Mouse (Mus musculus): Measurements from ENCODE around the gene Gnas. TPM values are rescaled to one million over a fixed set of nuclear protein-coding genes. Genes with fewer than 3 reads are reported as not detected.

The Gnas gene
- 277 and 485 TPM in 2 replicates for polyA plus RNA-seq (2012; ENCODE audit: low replicate concordance)

DNA sequence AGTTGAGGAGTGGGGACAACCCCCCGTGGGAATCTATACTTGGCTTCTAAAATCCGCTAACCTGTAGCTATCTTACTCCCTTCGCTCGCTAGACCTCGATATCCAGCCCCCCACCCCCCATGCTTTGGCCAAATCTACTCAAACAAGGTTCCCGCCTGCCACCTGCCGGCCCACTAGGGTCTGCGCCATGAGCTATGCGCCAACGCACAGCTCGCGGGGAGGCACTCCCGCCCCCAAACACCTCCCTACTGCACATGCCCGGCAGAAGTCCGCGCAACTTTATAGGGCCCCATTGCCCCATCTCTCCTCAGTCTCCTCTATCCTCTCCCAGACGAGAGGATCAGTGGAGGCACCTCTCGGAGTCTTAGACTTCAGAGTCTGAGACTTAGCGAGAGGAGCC, at the start of gene Gnas:
Gnas (plus strand) TSS at position 310 of the 400 bp plus-strand sequence.

DNA sequence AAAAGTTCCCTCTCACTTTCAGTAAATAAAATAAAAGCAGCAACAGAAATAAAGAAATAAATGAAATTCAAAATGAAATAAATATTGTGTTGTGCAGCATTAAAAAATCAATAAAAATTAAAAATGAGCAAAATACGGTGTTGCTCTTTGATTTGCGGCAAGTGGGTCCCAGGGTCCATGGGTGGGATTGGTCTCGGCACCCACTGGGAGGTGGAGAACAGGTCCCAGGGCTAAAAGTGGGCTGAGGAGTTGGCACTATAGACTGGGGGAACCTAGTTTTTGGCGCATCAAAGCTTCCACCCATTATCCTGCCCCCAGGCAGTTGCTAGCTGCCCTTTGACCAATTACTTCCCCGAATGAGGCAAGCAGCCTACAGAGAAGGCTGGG, 62.5 kb downstream of the Gnas start, which contains the start of gene Gm20721:
Gm20721 (minus strand) TSS at position 101 of the 387 bp plus-strand sequence.

Other genes with a start within 250 kb of the Gnas start
- 11.4 and 21.1 TPM in 2 replicates for gene Stx16, start 208.0 kb upstream of the Gnas start, polyA plus RNA-seq (2012; ENCODE audit: low replicate concordance)
- 150 and 171 TPM in 2 replicates for gene Npepl1, start 174.0 kb upstream of the Gnas start, polyA plus RNA-seq (2012; ENCODE audit: low replicate concordance)
- gene Gm20721, start 62.4 kb downstream of the Gnas start, polyA plus RNA-seq (2012; ENCODE audit: low replicate concordance) = not detected in 2 replicates
- 63.6 and 67.5 TPM in 2 replicates for gene Nelfcd, start 131.5 kb downstream of the Gnas start, polyA plus RNA-seq (2012; ENCODE audit: low replicate concordance)
- gene Ctsz, start 154.7 kb downstream of the Gnas start, polyA plus RNA-seq (2012; ENCODE audit: low replicate concordance) = 88.0 and 125 TPM in 2 replicates
- gene Tubb1, start 166.4 kb downstream of the Gnas start, polyA plus RNA-seq (2012; ENCODE audit: low replicate concordance) = 0.28 and 0.33 TPM in 2 replicates
- gene Atp5e, start 179.8 kb downstream of the Gnas start, polyA plus RNA-seq (2012; ENCODE audit: low replicate concordance) = 50.9 and 95.5 TPM in 2 replicates
- gene Prelid3b, start 188.8 kb downstream of the Gnas start, polyA plus RNA-seq (2012; ENCODE audit: low replicate concordance) = 9.8 and 33.7 TPM in 2 replicates